Mouse (Mus musculus): ENCODE measurements around the gene Kdelc2. TPM values are rescaled to one million over a fixed set of nuclear protein-coding genes. Genes with fewer than 3 reads are reported as not detected.

The Kdelc2 gene
- polyA plus RNA-seq, 1 experiment from 2014 or later, result 2.7 TPM

- 87% methylated on average over 5 of the region's 5 CpGs for WGBS (ENCODE audit: insufficient replicate concordance)
- DNase-seq (no peak), ATAC-seq (no peak)
- no peak for TF ChIP-seq CTCF (IDR thresholded peaks at IDR 0.05; ENCODE audit: low read depth)
- no peak for TF ChIP-seq EP300 (IDR thresholded peaks at IDR 0.05; ENCODE audit: low read depth)
- no peak overlapping the region for H3K4me2 ChIP-seq (ENCODE audit: low read depth, low read length)
- no peak overlapping the region for H3K4me3 ChIP-seq (ENCODE audit: low read depth, low read length)
- H3K9ac ChIP-seq (replicated peaks), result no peak overlapping the region
- H3K4me1 ChIP-seq (ENCODE audit: insufficient read depth), result no peaks in the 10 kb centered on the region; the same call in 1 of the 2 replicates
- no peaks in the 10 kb centered on the region for H3K27me3 ChIP-seq (ENCODE audit: insufficient read depth, low read length)
- H3K9me3 ChIP-seq (ENCODE audit: low read length), result 0 out of 2 replicates have a peak, but pooled peaks cover 3% of the 10 kb centered on the region
- H3K36me3 ChIP-seq (replicated peaks; ENCODE audit: insufficient read depth, low read length), result no peaks in the 10 kb centered on the region
- no peak overlapping the region for H3K27ac ChIP-seq (ENCODE audit: low read depth)
Observed at GRCm38 (mm10) chr9:53353161-53353560, 30.7 kb upstream of the Kdelc2 start.

- Histone ChIP-seq H3K9ac (replicated peaks) (peak overlapping the region; percentile 51), H3K27ac (ENCODE audit: low read depth) (peak overlapping the region; percentile 90), H3K36me3 (replicated peaks; ENCODE audit: insufficient read depth, low read length) (no peaks in the 10 kb centered on the region), H3K4me1 (ENCODE audit: insufficient read depth) (no peaks in the 10 kb centered on the region; the same call in 1 of the 2 replicates), H3K4me2 (ENCODE audit: low read depth, low read length) (peak overlapping the region; percentile 66), H3K4me3 (ENCODE audit: low read depth, low read length) (peak overlapping the region; percentile 22), H3K9me3 (ENCODE audit: low read length) (no peaks in the 10 kb centered on the region), H3K27me3 (ENCODE audit: insufficient read depth, low read length) (no peaks in the 10 kb centered on the region)
- WGBS (ENCODE audit: insufficient replicate concordance), result 30% methylated on average over 14 of the region's 14 CpGs
- ATAC-seq, result peak; percentile 97
- DNase-seq, result peak; percentile 24
- no peak for TF ChIP-seq CTCF (IDR thresholded peaks at IDR 0.05; ENCODE audit: low read depth)
- no peak for TF ChIP-seq EP300 (IDR thresholded peaks at IDR 0.05; ENCODE audit: low read depth)
Observed at GRCm38 (mm10) chr9:53356219-53357155, 27.3 kb upstream of the Kdelc2 start.

- 22% methylated on average over 3 of the region's 3 CpGs for WGBS (ENCODE audit: insufficient replicate concordance)
- Histone ChIP-seq H3K36me3 (replicated peaks; ENCODE audit: insufficient read depth, low read length) (no peaks in the 10 kb centered on the region), H3K9me3 (ENCODE audit: low read length) (no peaks in the 10 kb centered on the region), H3K27me3 (ENCODE audit: insufficient read depth, low read length) (no peaks in the 10 kb centered on the region), H3K27ac (ENCODE audit: low read depth) (no peak overlapping the region), H3K9ac (replicated peaks) (no peak overlapping the region), H3K4me2 (ENCODE audit: low read depth, low read length) (no peak overlapping the region), H3K4me3 (ENCODE audit: low read depth, low read length) (no peak overlapping the region), H3K4me1 (ENCODE audit: insufficient read depth) (no peaks in the 10 kb centered on the region)
- no peak for TF ChIP-seq EP300 (IDR thresholded peaks at IDR 0.05; ENCODE audit: low read depth)
- no peak for TF ChIP-seq CTCF (IDR thresholded peaks at IDR 0.05; ENCODE audit: low read depth)
- no peak for DNase-seq
- no peak for ATAC-seq
Observed at GRCm38 (mm10) chr9:53371339-53371738, 12.5 kb upstream of the Kdelc2 start.

- TF ChIP-seq EP300 (IDR thresholded peaks at IDR 0.05; ENCODE audit: low read depth) (no peak), CTCF (IDR thresholded peaks at IDR 0.05; ENCODE audit: low read depth) (0 out of 2 replicates have a peak, but pooled peaks have one; percentile 10)
- no peak overlapping the region for H3K4me3 ChIP-seq (ENCODE audit: low read depth, low read length)
- WGBS (ENCODE audit: insufficient replicate concordance), result 40% methylated on average over 4 of the region's 4 CpGs
- no peaks in the 10 kb centered on the region for H3K27me3 ChIP-seq (ENCODE audit: insufficient read depth, low read length)
- H3K4me1 ChIP-seq (ENCODE audit: insufficient read depth), result no peaks in the 10 kb centered on the region
- DNase-seq (no peak), ATAC-seq (no peak)
- no peak overlapping the region for H3K4me2 ChIP-seq (ENCODE audit: low read depth, low read length)
- H3K36me3 ChIP-seq (replicated peaks; ENCODE audit: insufficient read depth, low read length), result no peaks in the 10 kb centered on the region
- H3K9me3 ChIP-seq (ENCODE audit: low read length), result no peaks in the 10 kb centered on the region
- no peak overlapping the region for H3K9ac ChIP-seq (replicated peaks)
- H3K27ac ChIP-seq (ENCODE audit: low read depth), result no peak overlapping the region
Observed at GRCm38 (mm10) chr9:53375907-53376306, 7.9 kb upstream of the Kdelc2 start.

- Histone ChIP-seq H3K4me3 (ENCODE audit: low read depth, low read length) (no peak overlapping the region), H3K36me3 (replicated peaks; ENCODE audit: insufficient read depth, low read length) (no peaks in the 10 kb centered on the region), H3K4me2 (ENCODE audit: low read depth, low read length) (no peak overlapping the region), H3K27me3 (ENCODE audit: insufficient read depth, low read length) (no peaks in the 10 kb centered on the region), H3K27ac (ENCODE audit: low read depth) (no peak overlapping the region), H3K4me1 (ENCODE audit: insufficient read depth) (no peaks in the 10 kb centered on the region), H3K9ac (replicated peaks) (no peak overlapping the region), H3K9me3 (ENCODE audit: low read length) (no peaks in the 10 kb centered on the region)
- DNase-seq (peak; percentile 42), ATAC-seq (no peak)
- TF ChIP-seq EP300 (IDR thresholded peaks at IDR 0.05; ENCODE audit: low read depth), result no peak
- TF ChIP-seq CTCF (IDR thresholded peaks at IDR 0.05; ENCODE audit: low read depth), result peak; percentile 55
- 80% methylated on average over 13 of the region's 13 CpGs for WGBS (ENCODE audit: insufficient replicate concordance)
Observed at GRCm38 (mm10) chr9:53376820-53377219, 7.0 kb upstream of the Kdelc2 start.

- WGBS (ENCODE audit: insufficient replicate concordance), result 39% methylated on average over 5 of the region's 5 CpGs
- H3K9ac ChIP-seq (replicated peaks), result no peak overlapping the region
- H3K4me3 ChIP-seq (ENCODE audit: low read depth, low read length), result no peak overlapping the region
- no peak overlapping the region for H3K27ac ChIP-seq (ENCODE audit: low read depth)
- H3K4me2 ChIP-seq (ENCODE audit: low read depth, low read length), result no peak overlapping the region
- no peaks in the 10 kb centered on the region for H3K27me3 ChIP-seq (ENCODE audit: insufficient read depth, low read length)
- no peaks in the 10 kb centered on the region for H3K9me3 ChIP-seq (ENCODE audit: low read length)
- H3K4me1 ChIP-seq (ENCODE audit: insufficient read depth), result no peaks in the 10 kb centered on the region
- no peak for TF ChIP-seq EP300 (IDR thresholded peaks at IDR 0.05; ENCODE audit: low read depth)
- TF ChIP-seq CTCF (IDR thresholded peaks at IDR 0.05; ENCODE audit: low read depth), result no peak
- H3K36me3 ChIP-seq (replicated peaks; ENCODE audit: insufficient read depth, low read length), result no peaks in the 10 kb centered on the region
- DNase-seq (no peak), ATAC-seq (no peak)
Observed at GRCm38 (mm10) chr9:53377597-53377996, 6.2 kb upstream of the Kdelc2 start.
